Mouse (Mus musculus) subcutaneous adipose tissue, adult 2 months (tissue): ENCODE data around the gene Prkar1b. TPM values are rescaled to one million over a fixed set of nuclear protein-coding genes. Genes with fewer than 3 reads are reported as not detected.

Experiments
- polyA plus RNA-seq: library from polyadenylated mRNA; depleted of rRNA; stranded (reverse); fragments of >200 nt; gene quantifications from 2 replicates; pipeline ENCODE4 v1.2.3, GENCODE M21; 2012; ENCODE audit warnings: low replicate concordance; rRNA removed

Gene Prkar1b
- polyA plus RNA-seq = 7.4 and 27.9 TPM in 2 replicates

DNA sequence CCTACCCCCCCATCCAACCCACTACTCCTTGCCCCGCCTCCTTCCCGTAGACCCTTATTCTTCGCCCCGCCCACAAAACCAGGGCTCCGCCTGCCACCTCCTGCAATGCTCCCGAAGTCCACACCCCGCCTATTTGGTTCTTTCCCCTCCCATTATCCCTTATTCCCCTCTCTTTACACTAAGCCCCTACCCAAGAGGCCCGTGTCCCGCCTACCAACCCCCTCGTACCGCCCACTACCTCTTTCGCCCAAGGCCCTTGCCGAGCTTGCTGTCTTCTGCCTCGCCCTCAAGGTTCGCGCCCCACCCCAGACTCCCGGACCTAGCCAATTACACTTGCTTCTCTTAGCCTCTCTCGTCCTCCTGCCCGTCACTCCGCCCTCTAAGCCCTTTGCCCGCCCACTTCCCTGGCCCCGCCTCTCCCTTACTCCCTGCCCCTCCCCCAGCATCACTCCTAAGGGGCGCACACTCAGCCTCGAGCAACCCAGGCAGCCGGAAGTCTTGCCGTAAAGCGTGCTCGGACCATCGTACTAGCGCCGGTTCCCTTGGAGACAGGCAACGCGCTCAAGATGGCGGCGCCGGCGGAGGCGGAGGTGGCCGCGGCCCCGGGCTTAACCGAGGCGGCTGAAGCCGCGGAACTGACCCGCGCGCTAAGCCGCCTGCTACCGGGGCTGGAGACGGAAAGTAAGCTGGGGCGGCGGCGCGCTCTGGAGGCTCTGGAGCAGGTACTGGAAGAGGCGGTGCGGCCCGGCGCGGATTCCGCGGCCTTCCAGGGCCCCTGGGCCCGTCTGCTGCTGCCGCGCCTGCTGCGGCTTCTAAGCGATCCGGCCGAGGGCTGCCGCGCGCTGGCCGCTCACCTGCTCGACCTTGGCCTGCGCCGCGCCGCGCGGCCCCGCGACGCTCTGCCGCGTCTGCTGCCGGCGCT is at the start of gene Prkar1b, which contains the start of gene Dnaaf5:
Gene Prkar1b (minus strand): TSS at position 321 of the 922 bp plus-strand sequence.
Gene Dnaaf5 (plus strand): TSS at position 543 of the 922 bp plus-strand sequence.

DNA sequence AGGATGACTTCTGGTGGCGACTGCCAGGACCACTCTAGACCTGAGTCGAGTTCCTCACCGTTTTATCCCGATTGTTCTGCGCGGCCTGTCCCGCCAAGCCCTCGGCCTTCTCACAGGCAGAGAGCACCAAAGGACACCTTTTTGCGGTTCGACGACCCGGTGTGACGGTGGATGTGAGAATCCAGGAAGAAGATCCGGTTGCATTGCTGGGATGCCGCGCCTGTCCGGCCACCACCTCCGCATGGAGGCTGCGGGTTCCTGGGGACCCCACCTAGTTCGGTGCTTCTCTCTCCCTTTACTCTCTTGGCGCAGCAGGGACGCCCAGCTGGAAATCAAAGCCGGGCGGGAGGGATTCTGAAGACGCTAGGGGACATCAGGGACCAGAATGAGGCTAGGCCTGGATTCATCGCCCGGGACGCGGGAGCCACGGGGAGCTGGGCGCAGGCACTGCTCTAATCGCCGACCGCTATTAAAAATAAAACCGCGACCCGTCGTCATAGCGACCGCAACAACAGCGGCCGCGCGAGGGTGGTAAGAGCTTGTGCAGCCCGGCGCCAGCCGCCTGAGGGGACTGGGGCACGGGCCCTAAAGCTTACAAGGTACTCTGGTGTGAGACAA is 152.5 kb downstream of the Prkar1b start, which contains the start of gene Pdgfa:
Gene Pdgfa (minus strand): TSS at position 200 of the 618 bp plus-strand sequence.

Other genes with a start within 250 kb of the Prkar1b start
- 12.7 and 44.2 TPM in 2 replicates for gene Pdgfa, start 152.6 kb downstream of the Prkar1b start, polyA plus RNA-seq
- gene Dnaaf5, start 222 bp upstream of the Prkar1b start, polyA plus RNA-seq = 13.9 and 21.5 TPM in 2 replicates
- 47.0 and 57.2 TPM in 2 replicates for gene Sun1, start 50.6 kb upstream of the Prkar1b start, polyA plus RNA-seq
- 76.9 and 154 TPM in 2 replicates for gene Get4, start 102.3 kb upstream of the Prkar1b start, polyA plus RNA-seq
- gene Adap1, start 175.6 kb upstream of the Prkar1b start, polyA plus RNA-seq = 36.3 and 61.5 TPM in 2 replicates
- 131 and 211 TPM in 2 replicates for gene Cox19, start 201.4 kb upstream of the Prkar1b start, polyA plus RNA-seq
- gene Cyp2w1, start 202.6 kb upstream of the Prkar1b start, polyA plus RNA-seq = not detected in 2 replicates
- gene Gpr146, start 227.7 kb upstream of the Prkar1b start, polyA plus RNA-seq = 34.4 and 64.9 TPM in 2 replicates